Mouse (Mus musculus) midbrain, postnatal 0 days (tissue): ENCODE measurements around the gene Cdc42se2. TPM values are rescaled to one million over a fixed set of nuclear protein-coding genes. Genes with fewer than 3 reads are reported as not detected.

Experiments used
- ATAC-seq: fragments of 200-750 bp; cut with Nextera tagmentation; 2 replicates; pipeline ENCODE4 v1.8.0; 2017; ENCODE audit warnings: moderate number of reproducible peaks, mild to moderate bottlenecking, moderate TSS enrichment, moderate library complexity; ENCODE audit not compliant: low FRiP score
- DNase-seq: peaks from one replicate; pipeline ENCODE4 v3.0.0-alpha.2; 2015; ENCODE audit warnings: low spot score
- H3K27ac ChIP-seq: fragments of 300-500 bp; sonication (generic); 2 replicates; pipeline ENCODE4 v1.5.1; 2014; ENCODE audit warnings: low read depth, mild to moderate bottlenecking, low read length, mixed read lengths
- H3K27me3 ChIP-seq: fragments of 300-500 bp; sonication (generic); 2 replicates; pipeline ENCODE4 v1.6.1; 2014; ENCODE audit warnings: low read length, control low read depth, mixed read lengths; ENCODE audit not compliant: insufficient read depth
- H3K36me3 ChIP-seq: fragments of 300-500 bp; sonication (generic); 2 replicates; pipeline ENCODE4 v1.6.1; 2014; ENCODE audit warnings: low read length, control low read depth, mixed read lengths; ENCODE audit not compliant: insufficient read depth
- H3K4me1 ChIP-seq: fragments of 300-500 bp; sonication (generic); 2 replicates; pipeline ENCODE4 v1.6.1; 2014; ENCODE audit warnings: mild to moderate bottlenecking, control low read depth, antibody characterized with exemption, low read length, mixed read lengths; ENCODE audit not compliant: insufficient read depth
- H3K4me2 ChIP-seq: fragments of 300-500 bp; sonication (generic); 2 replicates; pipeline ENCODE4 v1.6.1; 2014; ENCODE audit warnings: low read depth, mild to moderate bottlenecking, low read length, mixed read lengths; ENCODE audit not compliant: poor library complexity, severe bottlenecking
- H3K4me3 ChIP-seq: fragments of 300-500 bp; sonication (generic); 2 replicates; pipeline ENCODE4 v1.5.1; 2014; ENCODE audit warnings: low read depth, mild to moderate bottlenecking, low read length, moderate library complexity
- H3K9ac ChIP-seq: fragments of 300-500 bp; sonication (generic); replicated peaks from 2 replicates; pipeline ENCODE4 v1.6.1; 2014; ENCODE audit warnings: mild to moderate bottlenecking, low read length, moderate library complexity, mixed read lengths; ENCODE audit not compliant: poor library complexity, severe bottlenecking
- H3K9me3 ChIP-seq: fragments of 300-500 bp; sonication (generic); 2 replicates; pipeline ENCODE4 v1.6.1; 2016; ENCODE audit warnings: low read length, control low read depth
- CTCF ChIP-seq: IDR thresholded peaks from 2 replicates; pipeline ENCODE4 v1.5.1; 2016; ENCODE audit warnings: antibody characterized with exemption, mild to moderate bottlenecking
- WGBS: fragments of 180-500 bp; shearing (Covaris S2); extraction: QIAGEN DNeasy Blood & Tissue Kit; methylation state at CpG from one replicate; pipeline ENCODE4 v1.1.7; 2014; 5-methylcytosine and 5-hydroxymethylcytosine counted together
- polyA plus RNA-seq: library from polyadenylated mRNA; unstranded; fragments of >200 nt; fragmentation: Nextera tagmentation; extraction: Ambion mirVana; gene quantifications from 2 replicates; pipeline ENCODE4 v1.2.1, GENCODE M21; 2015
- total RNA-seq: library from RNA; depleted of rRNA; stranded (reverse); fragments of >200 nt; gene quantifications from 2 replicates; pipeline ENCODE4 v1.2.3, GENCODE M21; 2014

The Cdc42se2 gene
- total and polyA plus RNA-seq, 2 experiments from 2014 or later = 134 TPM

DNA sequence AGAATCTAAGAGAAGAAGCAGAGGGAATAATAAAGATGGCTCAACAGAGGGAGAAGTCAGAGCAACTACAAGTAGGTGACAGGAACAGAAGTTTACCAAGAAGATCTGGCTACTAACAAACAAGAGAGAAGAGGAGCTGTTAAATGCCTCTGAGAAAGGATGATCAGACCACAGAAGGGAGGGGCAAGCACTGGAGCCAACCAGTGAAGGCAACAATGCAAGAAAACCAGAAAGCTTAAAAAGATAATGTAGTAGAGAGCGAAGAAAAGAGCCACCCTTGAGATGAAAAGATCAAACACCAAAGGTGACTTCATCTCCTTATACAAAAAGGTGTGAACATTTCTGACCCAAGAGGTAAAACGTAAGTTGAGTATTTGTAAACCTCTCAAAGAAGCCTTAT lies 46.1 kb downstream of the Cdc42se2 start:
- DNase-seq (no peak), ATAC-seq (no peak)
- peaks cover 4% of the 10 kb centered on the region; the same call in 1 of the 2 replicates for H3K36me3 ChIP-seq
- no peak overlapping the region for H3K4me3 ChIP-seq
- no peaks in the 10 kb centered on the region for H3K27me3 ChIP-seq
- H3K4me1 ChIP-seq = no peaks in the 10 kb centered on the region
- H3K9ac ChIP-seq = no peak overlapping the region
- no peak overlapping the region for H3K4me2 ChIP-seq
- H3K27ac ChIP-seq = no peak overlapping the region
- TF ChIP-seq CTCF = no peak
- 98% methylated on average over 2 of the region's 2 CpGs for WGBS
- H3K9me3 ChIP-seq = no peaks in the 10 kb centered on the region

DNA sequence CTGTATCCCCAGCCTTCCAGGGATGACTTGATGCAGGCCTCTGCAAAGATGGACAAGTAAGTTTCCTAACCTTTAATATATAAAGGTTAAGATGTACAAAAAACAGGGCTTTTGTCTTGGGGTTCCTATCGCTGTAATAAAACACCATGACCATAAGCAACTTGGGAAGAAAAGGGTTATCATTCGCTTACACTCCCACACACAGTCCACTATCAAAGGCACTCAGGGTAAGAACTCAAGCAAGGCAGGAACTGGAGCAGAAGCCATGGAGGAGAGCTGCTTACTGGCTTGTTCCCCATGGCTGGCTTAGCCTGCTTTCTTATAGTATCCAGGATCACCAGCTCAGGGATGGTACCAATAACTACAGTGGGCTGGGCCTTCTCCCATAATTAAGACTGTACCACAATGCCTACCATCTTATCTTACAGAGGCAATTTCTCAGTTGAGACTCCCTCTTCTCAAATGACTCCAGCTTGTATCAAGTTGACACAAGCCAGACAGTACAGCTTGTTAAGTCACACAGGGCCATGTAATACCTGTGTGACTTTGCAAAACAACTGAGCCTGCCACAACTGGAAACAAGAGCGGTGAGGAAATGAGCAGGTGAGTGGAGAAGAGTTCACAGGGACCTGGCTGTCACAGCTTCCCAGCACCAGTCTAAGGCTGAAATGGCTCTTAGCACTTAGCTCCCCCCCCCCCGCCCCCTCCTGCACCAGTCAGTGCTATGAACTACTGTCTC lies 48.3 kb downstream of the Cdc42se2 start:
- 97% methylated on average over 4 of the region's 4 CpGs for WGBS
- DNase-seq = no peak
- Histone ChIP-seq H3K27me3 (no peaks in the 10 kb centered on the region), H3K9ac (no peak overlapping the region), H3K4me3 (no peak overlapping the region), H3K4me1 (no peaks in the 10 kb centered on the region), H3K9me3 (no peaks in the 10 kb centered on the region), H3K27ac (no peak overlapping the region), H3K36me3 (peaks cover 8% of the 10 kb centered on the region; the same call in 1 of the 2 replicates), H3K4me2 (no peak overlapping the region)
- no peak for ATAC-seq
- no peak for TF ChIP-seq CTCF

DNA sequence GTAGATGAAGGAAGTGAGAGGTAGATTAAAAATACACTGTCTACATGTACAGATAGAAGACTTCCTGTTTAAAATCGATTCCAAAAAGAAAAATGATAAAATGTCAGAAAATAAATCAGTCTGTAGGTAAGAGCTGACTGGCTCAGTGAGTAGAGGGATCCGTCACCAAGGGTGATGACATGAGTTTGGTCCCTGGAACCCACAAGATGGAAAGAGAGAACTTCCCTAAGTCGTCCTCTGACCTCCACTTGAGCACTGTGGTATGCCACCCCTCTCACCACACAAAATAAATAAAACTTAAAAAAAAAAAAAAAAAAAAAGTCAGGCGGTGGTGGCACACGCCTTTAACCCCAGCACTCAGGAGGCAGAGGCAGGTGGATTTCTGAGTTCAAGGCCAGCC lies 50.6 kb downstream of the Cdc42se2 start:
- Histone ChIP-seq H3K36me3 (peaks cover 8% of the 10 kb centered on the region; the same call in 1 of the 2 replicates), H3K9ac (no peak overlapping the region), H3K27ac (no peak overlapping the region), H3K4me2 (no peak overlapping the region), H3K9me3 (no peaks in the 10 kb centered on the region), H3K27me3 (no peaks in the 10 kb centered on the region), H3K4me3 (no peak overlapping the region), H3K4me1 (no peaks in the 10 kb centered on the region)
- ATAC-seq (no peak), DNase-seq (no peak)
- no peak for TF ChIP-seq CTCF
- WGBS = 96% methylated on average over 5 of the region's 5 CpGs

DNA sequence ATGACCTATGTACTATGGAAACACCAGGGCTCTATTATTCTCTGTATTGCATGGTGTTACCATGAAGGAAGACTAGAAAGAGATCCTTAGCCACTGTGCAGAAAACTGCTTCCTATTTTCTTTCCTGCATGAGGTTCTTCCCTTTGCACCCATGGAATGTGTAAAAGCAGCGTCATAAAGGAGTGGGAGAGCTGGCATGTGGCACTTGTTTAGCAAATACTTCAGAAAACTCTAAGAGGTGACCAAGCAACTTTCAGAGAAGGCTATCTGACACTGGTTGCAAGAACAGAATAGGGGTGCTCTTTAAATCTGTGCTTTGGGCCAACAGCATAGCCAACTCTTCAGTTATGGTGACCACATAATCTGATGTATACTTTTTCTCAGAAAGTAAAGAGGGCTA lies 52.4 kb downstream of the Cdc42se2 start:
- H3K27me3 ChIP-seq = no peaks in the 10 kb centered on the region
- H3K9ac ChIP-seq = no peak overlapping the region
- 97% methylated on average over 1 of the region's 1 CpGs for WGBS
- H3K4me1 ChIP-seq = no peaks in the 10 kb centered on the region
- H3K4me3 ChIP-seq = no peak overlapping the region
- no peak for TF ChIP-seq CTCF
- peaks cover 8% of the 10 kb centered on the region; the same call in 1 of the 2 replicates for H3K36me3 ChIP-seq
- DNase-seq (no peak), ATAC-seq (no peak)
- H3K4me2 ChIP-seq = no peak overlapping the region
- H3K9me3 ChIP-seq = no peaks in the 10 kb centered on the region
- no peak overlapping the region for H3K27ac ChIP-seq

DNA sequence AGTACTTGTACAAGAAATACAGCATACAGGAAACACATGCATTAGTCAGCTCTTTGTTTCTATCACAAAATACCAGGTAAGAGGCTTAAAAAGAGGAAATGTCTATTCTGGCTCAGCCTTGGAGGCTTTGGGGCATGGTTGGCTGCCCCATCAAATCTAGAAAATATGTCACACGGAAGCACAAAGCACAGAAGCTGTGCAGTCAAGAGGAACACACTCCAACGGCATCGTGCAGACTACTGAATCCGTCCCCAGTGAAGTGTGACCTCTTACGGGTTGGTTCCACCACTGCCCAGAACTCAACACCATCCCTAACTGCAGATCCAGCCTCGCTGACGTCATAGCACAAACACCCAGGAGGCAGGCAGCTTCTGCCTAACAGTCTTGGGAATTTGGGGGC lies 53.9 kb downstream of the Cdc42se2 start:
- H3K4me2 ChIP-seq = no peak overlapping the region
- no peaks in the 10 kb centered on the region for H3K27me3 ChIP-seq
- no peak overlapping the region for H3K27ac ChIP-seq
- no peaks in the 10 kb centered on the region for H3K9me3 ChIP-seq
- peaks cover 8% of the 10 kb centered on the region; the same call in 1 of the 2 replicates for H3K36me3 ChIP-seq
- H3K4me1 ChIP-seq = no peaks in the 10 kb centered on the region
- ATAC-seq (no peak), DNase-seq (peak; percentile 30)
- WGBS = 42% methylated on average over 7 of the region's 7 CpGs
- no peak for TF ChIP-seq CTCF
- no peak overlapping the region for H3K9ac ChIP-seq
- H3K4me3 ChIP-seq = no peak overlapping the region

DNA sequence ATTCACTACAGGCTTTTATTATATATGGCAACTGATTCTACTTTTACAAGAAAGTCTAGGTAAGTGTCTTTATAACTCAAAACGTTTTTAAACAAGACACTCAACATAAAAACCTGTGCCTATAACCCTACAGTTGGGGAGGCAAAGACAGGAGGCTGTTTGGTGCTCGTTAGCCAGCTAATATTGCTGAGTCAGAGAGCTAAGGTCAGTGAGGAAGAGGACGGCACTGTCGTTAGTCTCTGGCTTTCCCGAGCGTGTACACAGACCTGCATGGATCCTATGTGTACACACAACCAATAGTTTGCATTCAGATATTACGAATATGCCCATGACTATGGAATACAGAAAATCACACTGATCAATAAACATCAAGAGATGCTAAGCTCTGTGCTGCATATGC lies 56.1 kb downstream of the Cdc42se2 start:
- DNase-seq (no peak), ATAC-seq (no peak)
- H3K27ac ChIP-seq = no peak overlapping the region
- peaks cover 4% of the 10 kb centered on the region; the same call in 1 of the 2 replicates for H3K36me3 ChIP-seq
- no peak for TF ChIP-seq CTCF
- no peaks in the 10 kb centered on the region for H3K27me3 ChIP-seq
- no peak overlapping the region for H3K4me3 ChIP-seq
- H3K4me2 ChIP-seq = no peak overlapping the region
- no peak overlapping the region for H3K9ac ChIP-seq
- no peaks in the 10 kb centered on the region for H3K4me1 ChIP-seq
- no peaks in the 10 kb centered on the region for H3K9me3 ChIP-seq
- 87% methylated on average over 7 of the region's 7 CpGs for WGBS
